Mouse (Mus musculus): Measurements from ENCODE around the gene Aloxe3.

The Aloxe3 gene

DNA sequence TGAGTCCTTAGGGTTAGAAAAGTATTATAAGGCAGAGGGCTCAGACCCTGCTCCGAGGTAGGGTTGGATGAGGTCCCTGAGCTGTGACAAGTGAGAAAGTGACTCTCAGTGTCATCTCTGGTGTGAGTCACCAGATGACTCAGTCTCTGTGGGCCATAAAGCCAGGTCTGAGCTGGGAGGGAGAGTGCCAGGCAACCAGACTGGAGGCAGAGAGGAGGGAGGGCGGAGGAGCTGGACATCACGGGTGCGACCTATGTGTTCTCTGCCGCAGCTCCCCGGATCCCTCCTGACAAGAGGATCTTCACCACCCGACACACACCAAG lies 23.3 kb upstream of the Aloxe3 start:
- H3K9me3 ChIP-seq (ENCODE audit: low read length) = no peaks in the 10 kb centered on the region
- no peak overlapping the region for H3K4me3 ChIP-seq (replicated peaks; ENCODE audit: low read length)
- peaks cover 69% of the 10 kb centered on the region for H3K36me3 ChIP-seq (ENCODE audit: insufficient read depth, low read length)
- H3K27me3 ChIP-seq (ENCODE audit: insufficient read depth, low read length) = no peaks in the 10 kb centered on the region
- peaks cover 53% of the 10 kb centered on the region for H3K4me1 ChIP-seq (replicated peaks; ENCODE audit: low read depth, low read length)
- TF ChIP-seq NANOG (IDR thresholded peaks at IDR 0.05; ENCODE audit: borderline replicate concordance, low read length) (no peak), POU5F1 (IDR thresholded peaks at IDR 0.05; ENCODE audit: borderline replicate concordance, low read length) (no peak), CTCF (conservative IDR thresholded peaks at IDR 0.05; ENCODE audit: low read length) (no peak)

DNA sequence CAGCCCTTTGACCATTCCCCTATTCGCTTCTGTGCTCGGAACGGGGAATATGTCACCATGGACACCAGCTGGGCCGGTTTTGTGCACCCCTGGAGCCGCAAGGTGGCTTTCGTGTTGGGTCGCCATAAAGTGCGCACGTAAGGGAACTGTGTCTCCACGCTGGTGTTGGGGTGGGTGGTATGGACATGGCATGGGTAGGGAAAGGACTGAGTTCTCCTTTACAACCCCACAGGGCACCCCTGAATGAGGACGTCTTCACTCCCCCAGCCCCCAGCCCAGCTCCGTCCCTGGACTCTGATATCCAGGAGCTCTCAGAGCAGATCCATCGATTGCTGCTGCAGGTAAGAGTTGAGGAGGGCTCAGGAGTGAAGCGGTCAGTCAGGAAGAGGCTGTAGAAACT lies 22.6 kb upstream of the Aloxe3 start:
- TF ChIP-seq CTCF (conservative IDR thresholded peaks at IDR 0.05; ENCODE audit: low read length) (no peak), NANOG (IDR thresholded peaks at IDR 0.05; ENCODE audit: borderline replicate concordance, low read length) (no peak), POU5F1 (IDR thresholded peaks at IDR 0.05; ENCODE audit: borderline replicate concordance, low read length) (no peak)
- Histone ChIP-seq H3K4me1 (replicated peaks; ENCODE audit: low read depth, low read length) (peaks cover 48% of the 10 kb centered on the region), H3K9me3 (ENCODE audit: low read length) (no peaks in the 10 kb centered on the region), H3K4me3 (replicated peaks; ENCODE audit: low read length) (no peak overlapping the region), H3K36me3 (ENCODE audit: insufficient read depth, low read length) (peaks cover 77% of the 10 kb centered on the region), H3K27me3 (ENCODE audit: insufficient read depth, low read length) (no peaks in the 10 kb centered on the region)

DNA sequence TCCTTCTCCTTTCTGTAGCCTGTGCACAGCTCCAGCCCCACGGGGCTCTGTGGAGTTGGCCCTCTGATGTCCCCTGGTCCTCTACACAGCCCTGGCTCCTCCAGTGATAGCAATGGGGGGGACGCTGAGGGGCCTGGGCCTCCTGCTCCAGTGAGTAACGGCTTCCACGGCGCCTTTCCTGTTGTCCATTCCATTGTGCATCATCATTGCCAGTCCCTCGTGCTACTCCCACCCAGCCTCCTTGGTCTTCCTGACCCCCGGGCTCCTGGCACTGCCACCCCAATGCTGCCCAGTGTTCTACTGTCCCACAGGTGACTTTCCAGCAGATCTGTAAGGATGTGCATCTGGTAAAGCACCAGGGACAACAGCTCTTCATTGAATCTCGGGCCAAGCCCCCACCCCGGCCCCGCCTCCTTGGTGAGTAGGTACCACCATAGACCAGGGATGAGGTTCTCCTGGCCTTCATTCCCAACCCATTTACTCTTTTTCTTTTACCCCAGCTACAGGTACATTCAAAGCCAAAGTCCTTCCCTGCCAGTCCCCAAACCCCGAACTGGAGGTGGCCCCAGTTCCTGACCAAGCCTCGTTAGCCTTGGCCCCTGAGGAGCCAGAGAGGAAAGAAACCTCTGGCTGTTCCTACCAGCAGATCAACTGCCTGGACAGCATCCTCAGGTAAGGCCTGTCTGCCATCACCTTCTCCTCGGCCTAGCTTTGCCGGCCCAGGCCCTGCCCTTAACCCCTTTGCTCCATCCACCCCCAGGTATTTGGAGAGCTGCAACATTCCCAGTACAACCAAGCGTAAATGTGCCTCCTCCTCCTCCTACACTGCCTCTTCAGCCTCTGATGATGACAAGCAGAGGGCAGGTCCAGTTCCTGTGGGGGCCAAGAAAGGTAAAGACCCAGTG lies 21.9 kb upstream of the Aloxe3 start:
- peaks cover 83% of the 10 kb centered on the region for H3K36me3 ChIP-seq (ENCODE audit: insufficient read depth, low read length)
- H3K27me3 ChIP-seq (ENCODE audit: insufficient read depth, low read length) = no peaks in the 10 kb centered on the region
- H3K4me1 ChIP-seq (replicated peaks; ENCODE audit: low read depth, low read length) = peaks cover 46% of the 10 kb centered on the region
- TF ChIP-seq NANOG (IDR thresholded peaks at IDR 0.05; ENCODE audit: borderline replicate concordance, low read length) (no peak), POU5F1 (IDR thresholded peaks at IDR 0.05; ENCODE audit: borderline replicate concordance, low read length) (no peak), CTCF (conservative IDR thresholded peaks at IDR 0.05; ENCODE audit: low read length) (no peak)
- no peaks in the 10 kb centered on the region for H3K9me3 ChIP-seq (ENCODE audit: low read length)
- no peak overlapping the region for H3K4me3 ChIP-seq (replicated peaks; ENCODE audit: low read length)

DNA sequence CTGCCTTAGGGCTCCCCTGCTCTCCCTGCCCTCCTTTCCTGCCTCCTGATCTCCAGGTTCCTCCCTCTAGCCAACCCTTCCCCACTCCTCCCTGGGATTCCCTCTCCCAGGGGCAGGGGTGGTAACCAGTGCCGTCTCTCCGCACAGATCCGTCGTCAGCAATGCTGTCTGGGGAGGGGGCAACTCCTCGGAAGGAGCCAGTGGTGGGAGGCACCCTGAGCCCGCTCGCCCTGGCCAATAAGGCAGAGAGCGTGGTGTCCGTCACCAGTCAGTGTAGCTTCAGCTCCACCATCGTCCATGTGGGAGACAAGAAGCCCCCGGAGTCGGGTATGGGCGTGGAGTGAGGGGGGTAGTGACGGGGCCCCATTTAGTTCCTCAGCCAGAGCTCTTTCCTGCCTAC lies 21.2 kb upstream of the Aloxe3 start:
- Histone ChIP-seq H3K9me3 (ENCODE audit: low read length) (no peaks in the 10 kb centered on the region), H3K4me1 (replicated peaks; ENCODE audit: low read depth, low read length) (peaks cover 47% of the 10 kb centered on the region), H3K4me3 (replicated peaks; ENCODE audit: low read length) (no peak overlapping the region), H3K27me3 (ENCODE audit: insufficient read depth, low read length) (no peaks in the 10 kb centered on the region), H3K36me3 (ENCODE audit: insufficient read depth, low read length) (peaks cover 90% of the 10 kb centered on the region)
- no peak for TF ChIP-seq CTCF (conservative IDR thresholded peaks at IDR 0.05; ENCODE audit: low read length)
- no peak for TF ChIP-seq NANOG (IDR thresholded peaks at IDR 0.05; ENCODE audit: borderline replicate concordance, low read length)
- no peak for TF ChIP-seq POU5F1 (IDR thresholded peaks at IDR 0.05; ENCODE audit: borderline replicate concordance, low read length)

DNA sequence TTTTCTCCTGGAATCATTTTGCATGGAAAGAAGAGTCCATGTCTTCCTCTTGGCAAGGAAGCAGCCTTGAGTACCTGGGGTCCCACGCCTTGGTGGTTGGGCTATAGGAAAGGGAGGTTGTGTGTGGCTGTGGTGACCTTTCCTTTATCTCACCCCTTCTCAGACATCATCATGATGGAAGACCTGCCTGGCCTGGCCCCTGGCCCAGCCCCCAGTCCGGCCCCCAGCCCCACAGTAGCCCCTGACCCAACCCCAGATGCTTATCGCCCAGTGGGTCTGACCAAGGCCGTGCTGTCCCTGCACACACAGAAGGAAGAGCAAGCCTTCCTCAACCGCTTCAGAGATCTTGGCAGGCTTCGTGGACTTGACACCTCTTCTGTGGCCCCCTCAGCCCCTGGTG lies 20.5 kb upstream of the Aloxe3 start:
- Histone ChIP-seq H3K9me3 (ENCODE audit: low read length) (no peaks in the 10 kb centered on the region), H3K36me3 (ENCODE audit: insufficient read depth, low read length) (peaks cover 92% of the 10 kb centered on the region), H3K4me1 (replicated peaks; ENCODE audit: low read depth, low read length) (peaks cover 46% of the 10 kb centered on the region), H3K27me3 (ENCODE audit: insufficient read depth, low read length) (no peaks in the 10 kb centered on the region), H3K4me3 (replicated peaks; ENCODE audit: low read length) (no peak overlapping the region)
- TF ChIP-seq POU5F1 (IDR thresholded peaks at IDR 0.05; ENCODE audit: borderline replicate concordance, low read length) = no peak

DNA sequence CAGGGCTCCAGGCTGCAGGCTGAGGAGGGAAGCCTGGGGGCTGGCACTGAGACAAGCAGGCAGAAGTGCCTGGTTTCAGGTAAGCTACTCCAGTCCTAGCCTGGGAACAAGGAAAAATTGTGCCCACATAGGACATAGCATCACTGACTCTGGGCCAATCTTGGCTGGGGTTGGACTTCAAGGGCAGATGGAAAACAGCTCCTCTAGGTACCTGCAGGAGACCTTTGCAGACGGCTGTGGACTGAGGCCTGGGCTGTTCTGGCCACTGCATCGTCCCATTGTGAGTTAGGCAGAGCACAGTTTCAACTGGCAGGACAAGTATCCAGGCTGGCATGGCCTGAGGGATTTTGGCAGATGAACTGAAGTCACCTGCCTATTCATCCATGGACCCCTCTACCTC lies 19.9 kb upstream of the Aloxe3 start:
- Histone ChIP-seq H3K4me1 (replicated peaks; ENCODE audit: low read depth, low read length) (peaks cover 41% of the 10 kb centered on the region), H3K9me3 (ENCODE audit: low read length) (no peaks in the 10 kb centered on the region), H3K36me3 (ENCODE audit: insufficient read depth, low read length) (peaks cover 87% of the 10 kb centered on the region), H3K27me3 (ENCODE audit: insufficient read depth, low read length) (no peaks in the 10 kb centered on the region), H3K4me3 (replicated peaks; ENCODE audit: low read length) (no peak overlapping the region)
- TF ChIP-seq NANOG (IDR thresholded peaks at IDR 0.05; ENCODE audit: borderline replicate concordance, low read length) = no peak
- no peak for TF ChIP-seq POU5F1 (IDR thresholded peaks at IDR 0.05; ENCODE audit: borderline replicate concordance, low read length)
- no peak for TF ChIP-seq CTCF (conservative IDR thresholded peaks at IDR 0.05; ENCODE audit: low read length)

DNA sequence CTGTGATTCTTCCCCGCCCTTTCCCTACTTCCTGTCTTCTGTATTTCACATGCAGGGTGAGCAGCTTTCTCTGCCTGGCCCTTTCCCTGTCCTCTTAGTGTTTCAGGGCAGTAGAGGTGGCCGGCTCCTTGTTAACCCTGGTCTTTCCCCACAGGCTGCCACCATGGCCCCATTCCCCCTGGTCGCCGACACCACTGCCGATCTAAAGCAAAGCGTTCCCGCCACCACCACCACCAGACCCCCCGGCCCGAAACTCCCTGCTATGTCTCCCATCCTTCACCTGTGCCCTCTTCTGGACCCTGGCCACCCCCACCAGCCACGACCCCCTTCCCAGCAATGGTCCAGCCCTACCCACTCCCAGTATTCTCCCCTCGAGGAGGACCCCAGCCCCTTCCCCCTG lies 19.4 kb upstream of the Aloxe3 start:
- no peak for TF ChIP-seq NANOG (IDR thresholded peaks at IDR 0.05; ENCODE audit: borderline replicate concordance, low read length)
- TF ChIP-seq POU5F1 (IDR thresholded peaks at IDR 0.05; ENCODE audit: borderline replicate concordance, low read length) = no peak
- no peak for TF ChIP-seq CTCF (conservative IDR thresholded peaks at IDR 0.05; ENCODE audit: low read length)
- Histone ChIP-seq H3K27me3 (ENCODE audit: insufficient read depth, low read length) (no peaks in the 10 kb centered on the region), H3K4me1 (replicated peaks; ENCODE audit: low read depth, low read length) (peaks cover 41% of the 10 kb centered on the region), H3K4me3 (replicated peaks; ENCODE audit: low read length) (no peak overlapping the region), H3K9me3 (ENCODE audit: low read length) (no peaks in the 10 kb centered on the region), H3K36me3 (ENCODE audit: insufficient read depth, low read length) (peaks cover 82% of the 10 kb centered on the region)

DNA sequence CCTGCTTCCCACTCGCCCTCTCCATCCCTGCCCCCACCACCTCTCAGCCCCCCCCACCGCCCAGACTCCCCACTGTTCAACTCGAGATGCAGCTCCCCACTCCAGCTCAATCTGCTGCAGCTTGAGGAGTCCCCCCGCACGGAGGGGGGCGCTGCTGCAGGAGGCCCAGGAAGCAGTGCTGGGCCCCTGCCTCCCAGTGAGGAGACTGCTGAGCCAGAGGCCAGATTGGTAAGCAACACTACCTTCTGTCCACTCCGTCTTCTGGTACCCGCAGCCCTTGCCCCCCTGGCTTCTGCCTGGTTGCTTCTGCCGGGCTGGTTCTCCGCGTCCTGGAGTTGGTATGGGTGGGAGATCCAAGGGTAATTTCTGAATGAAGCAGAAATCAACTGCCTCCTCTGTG lies 18.9 kb upstream of the Aloxe3 start:
- no peak for TF ChIP-seq NANOG (IDR thresholded peaks at IDR 0.05; ENCODE audit: borderline replicate concordance, low read length)
- TF ChIP-seq CTCF (conservative IDR thresholded peaks at IDR 0.05; ENCODE audit: low read length) = no peak
- TF ChIP-seq POU5F1 (IDR thresholded peaks at IDR 0.05; ENCODE audit: borderline replicate concordance, low read length) = no peak
- Histone ChIP-seq H3K4me1 (replicated peaks; ENCODE audit: low read depth, low read length) (peaks cover 46% of the 10 kb centered on the region), H3K27me3 (ENCODE audit: insufficient read depth, low read length) (peaks cover 5% of the 10 kb centered on the region), H3K36me3 (ENCODE audit: insufficient read depth, low read length) (peaks cover 77% of the 10 kb centered on the region), H3K9me3 (ENCODE audit: low read length) (no peaks in the 10 kb centered on the region), H3K4me3 (replicated peaks; ENCODE audit: low read length) (no peak overlapping the region)

DNA sequence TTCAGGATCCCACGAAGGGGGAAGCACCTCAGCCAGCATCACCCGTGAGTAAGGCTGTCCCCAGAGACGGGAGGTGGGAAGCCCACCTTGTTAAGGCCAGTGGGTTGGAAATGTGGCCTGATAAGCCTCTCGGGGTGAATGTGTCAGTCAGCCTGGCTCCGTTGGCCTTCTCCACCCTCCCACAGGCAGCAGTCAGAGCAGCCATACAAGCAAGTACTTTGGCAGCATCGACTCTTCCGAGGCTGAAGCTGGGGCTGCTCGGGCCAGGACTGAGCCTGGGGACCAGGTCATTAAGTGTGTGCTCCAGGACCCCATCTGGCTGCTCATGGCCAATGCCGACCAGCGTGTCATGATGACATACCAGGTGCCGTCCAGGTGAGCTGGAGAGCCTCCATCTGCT lies 18.0 kb upstream of the Aloxe3 start:
- Histone ChIP-seq H3K36me3 (ENCODE audit: insufficient read depth, low read length) (peaks cover 68% of the 10 kb centered on the region), H3K4me1 (replicated peaks; ENCODE audit: low read depth, low read length) (peaks cover 46% of the 10 kb centered on the region), H3K4me3 (replicated peaks; ENCODE audit: low read length) (no peak overlapping the region), H3K27me3 (ENCODE audit: insufficient read depth, low read length) (peaks cover 13% of the 10 kb centered on the region), H3K9me3 (ENCODE audit: low read length) (no peaks in the 10 kb centered on the region)
- TF ChIP-seq NANOG (IDR thresholded peaks at IDR 0.05; ENCODE audit: borderline replicate concordance, low read length) (no peak), POU5F1 (IDR thresholded peaks at IDR 0.05; ENCODE audit: borderline replicate concordance, low read length) (no peak), CTCF (conservative IDR thresholded peaks at IDR 0.05; ENCODE audit: low read length) (no peak)
